Mouse (Mus musculus): ENCODE results near the gene Spata5. TPM values are rescaled to one million over a fixed set of nuclear protein-coding genes. Genes with fewer than 3 reads are reported as not detected.

Spata5 gene
- polyA plus RNA-seq, 1 experiment from 2014 or later = 55.0 TPM

DNA sequence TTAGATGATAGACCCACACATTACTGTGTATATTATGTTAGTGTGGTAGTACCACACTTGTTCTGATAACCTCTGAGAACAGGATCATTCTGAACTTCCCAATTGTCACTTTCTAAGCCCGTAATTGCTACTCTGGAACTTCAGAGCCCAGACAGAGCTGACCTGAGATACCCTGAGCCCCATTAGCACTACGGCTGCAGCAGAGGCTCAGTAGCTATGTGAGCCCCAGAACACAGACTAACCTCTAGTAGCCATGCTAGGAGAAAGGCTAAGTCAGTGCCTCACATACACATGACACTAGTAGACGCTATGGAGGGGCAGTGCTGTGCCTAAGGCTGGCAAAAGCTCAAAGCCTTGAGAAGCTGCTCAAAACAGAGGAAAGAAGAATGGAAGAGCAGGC, 141.8 kb downstream of the Spata5 start:
- no peak overlapping the region for H3K4me2 ChIP-seq (ENCODE audit: low read depth, low read length, severe bottlenecking)
- no peak overlapping the region for H3K27ac ChIP-seq (ENCODE audit: low read depth, low read length)
- H3K27me3 ChIP-seq (ENCODE audit: control insufficient read depth, insufficient read depth, low read length) = no peaks in the 10 kb centered on the region
- ATAC-seq (replicated peaks; ENCODE audit: low FRiP score) = no peak
- H3K4me1 ChIP-seq (replicated peaks; ENCODE audit: control insufficient read depth, insufficient read depth, low read length) = no peaks in the 10 kb centered on the region
- WGBS = 85% methylated on average over 3 of the region's 3 CpGs
- no peak overlapping the region for H3K9ac ChIP-seq (ENCODE audit: low read length)
- H3K36me3 ChIP-seq (ENCODE audit: control insufficient read depth, insufficient read depth, low read length) = no peaks in the 10 kb centered on the region
- H3K4me3 ChIP-seq (ENCODE audit: low read depth, low read length) = no peak overlapping the region
- no peak for DNase-seq (ENCODE audit: low spot score)
- no peaks in the 10 kb centered on the region for H3K9me3 ChIP-seq (ENCODE audit: control insufficient read depth, low read length)

DNA sequence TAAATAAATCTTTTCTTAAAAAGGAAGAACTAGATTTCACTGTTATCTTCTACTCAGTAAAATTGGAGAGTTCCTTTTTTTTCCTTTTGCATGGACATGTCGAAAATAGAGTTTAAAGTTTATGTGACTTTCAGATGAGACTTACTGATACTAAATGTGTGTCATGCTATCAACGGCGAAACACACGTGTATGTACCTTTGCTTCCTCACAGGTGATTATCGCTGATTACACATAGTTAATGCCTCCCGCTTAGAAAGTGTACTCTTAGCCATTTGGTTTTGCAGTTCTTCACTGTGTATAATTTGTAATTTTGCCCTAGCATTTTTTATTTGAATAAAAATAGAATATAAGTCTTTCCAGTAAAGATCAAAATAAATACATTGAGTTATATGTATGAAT, 146.4 kb downstream of the Spata5 start:
- Histone ChIP-seq H3K4me2 (ENCODE audit: low read depth, low read length, severe bottlenecking) (no peak overlapping the region), H3K27ac (ENCODE audit: low read depth, low read length) (no peak overlapping the region), H3K4me1 (replicated peaks; ENCODE audit: control insufficient read depth, insufficient read depth, low read length) (peaks cover 7% of the 10 kb centered on the region), H3K36me3 (ENCODE audit: control insufficient read depth, insufficient read depth, low read length) (no peaks in the 10 kb centered on the region), H3K9me3 (ENCODE audit: control insufficient read depth, low read length) (no peaks in the 10 kb centered on the region), H3K27me3 (ENCODE audit: control insufficient read depth, insufficient read depth, low read length) (no peaks in the 10 kb centered on the region), H3K9ac (ENCODE audit: low read length) (no peak overlapping the region), H3K4me3 (ENCODE audit: low read depth, low read length) (no peak overlapping the region)
- DNase-seq (ENCODE audit: low spot score) (no peak), ATAC-seq (replicated peaks; ENCODE audit: low FRiP score) (no peak)
- 95% methylated on average over 6 of the region's 6 CpGs for WGBS

GRCm38 (mm10) chr3:37567505-37567904, 147.8 kb downstream of the Spata5 start:
- WGBS = 97% methylated on average over 1 of the region's 1 CpGs
- peaks cover 7% of the 10 kb centered on the region for H3K4me1 ChIP-seq (replicated peaks; ENCODE audit: control insufficient read depth, insufficient read depth, low read length)
- ATAC-seq (replicated peaks; ENCODE audit: low FRiP score) = no peak
- no peak overlapping the region for H3K27ac ChIP-seq (ENCODE audit: low read depth, low read length)
- H3K9ac ChIP-seq (ENCODE audit: low read length) = no peak overlapping the region
- H3K4me3 ChIP-seq (ENCODE audit: low read depth, low read length) = no peak overlapping the region
- H3K27me3 ChIP-seq (ENCODE audit: control insufficient read depth, insufficient read depth, low read length) = no peaks in the 10 kb centered on the region
- H3K4me2 ChIP-seq (ENCODE audit: low read depth, low read length, severe bottlenecking) = no peak overlapping the region
- H3K9me3 ChIP-seq (ENCODE audit: control insufficient read depth, low read length) = no peaks in the 10 kb centered on the region
- no peak for DNase-seq (ENCODE audit: low spot score)
- H3K36me3 ChIP-seq (ENCODE audit: control insufficient read depth, insufficient read depth, low read length) = no peaks in the 10 kb centered on the region

- no peak for ATAC-seq (replicated peaks; ENCODE audit: low FRiP score)
- WGBS = 52% methylated on average over 1 of the region's 1 CpGs
- no peaks in the 10 kb centered on the region for H3K9me3 ChIP-seq (ENCODE audit: control insufficient read depth, low read length)
- H3K9ac ChIP-seq (ENCODE audit: low read length) = no peak overlapping the region
- H3K4me1 ChIP-seq (replicated peaks; ENCODE audit: control insufficient read depth, insufficient read depth, low read length) = peaks cover 7% of the 10 kb centered on the region
- H3K27ac ChIP-seq (ENCODE audit: low read depth, low read length) = peak overlapping the region; percentile 84
- H3K4me2 ChIP-seq (ENCODE audit: low read depth, low read length, severe bottlenecking) = no peak overlapping the region
- H3K36me3 ChIP-seq (ENCODE audit: control insufficient read depth, insufficient read depth, low read length) = no peaks in the 10 kb centered on the region
- H3K27me3 ChIP-seq (ENCODE audit: control insufficient read depth, insufficient read depth, low read length) = no peaks in the 10 kb centered on the region
- DNase-seq (ENCODE audit: low spot score) = no peak
- H3K4me3 ChIP-seq (ENCODE audit: low read depth, low read length) = no peak overlapping the region
These were observed 149.1 kb downstream of the Spata5 start for GRCm38 (mm10) chr3:37568780-37569179.

DNA sequence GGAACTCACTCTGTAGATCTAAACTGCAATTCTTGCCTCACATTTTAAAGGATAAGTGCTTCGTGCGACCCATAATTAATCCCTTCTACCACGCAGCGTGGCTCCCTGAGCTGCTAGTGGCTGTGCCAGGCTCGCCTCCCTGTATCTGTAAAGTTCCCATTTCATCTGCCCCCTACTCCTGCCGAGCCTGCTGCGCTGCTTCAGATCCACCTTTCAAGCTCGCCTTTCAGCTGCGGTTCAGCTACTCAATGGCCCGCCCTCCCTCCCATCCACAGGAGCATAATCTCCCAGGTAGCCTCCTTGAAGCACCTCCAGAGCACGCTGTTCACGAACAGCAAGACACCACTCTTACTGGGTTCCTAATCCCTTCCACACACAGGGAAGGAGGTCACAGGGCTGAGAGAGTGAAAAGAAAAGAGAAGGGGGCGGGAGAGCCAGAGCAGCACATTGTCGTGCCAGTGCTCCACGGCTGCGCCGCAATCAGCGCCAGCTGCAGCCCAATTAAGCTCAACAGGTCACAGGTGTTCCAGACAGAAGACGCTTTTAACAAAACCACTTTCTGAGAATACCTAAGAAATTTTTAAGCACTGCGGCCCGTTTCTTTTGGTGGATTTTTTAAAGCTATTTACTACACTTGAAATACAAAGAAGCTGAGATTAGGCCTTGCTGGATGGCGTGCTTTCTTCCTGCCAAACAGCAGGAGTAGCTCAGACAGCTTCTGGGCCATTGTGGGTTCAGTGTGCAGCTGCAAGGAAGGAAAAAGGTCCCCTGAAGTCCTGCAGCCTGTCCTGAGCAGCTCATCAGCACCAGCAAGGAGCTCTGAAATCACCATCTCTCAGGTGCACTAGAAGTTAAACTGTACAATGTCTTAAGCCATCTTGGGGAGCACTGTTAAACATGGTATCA, 150.2 kb downstream of the Spata5 start:
- no peaks in the 10 kb centered on the region for H3K27me3 ChIP-seq (ENCODE audit: control insufficient read depth, insufficient read depth, low read length)
- peak overlapping the region; percentile 84 for H3K27ac ChIP-seq (ENCODE audit: low read depth, low read length)
- DNase-seq (ENCODE audit: low spot score) = peak; percentile 78
- H3K4me2 ChIP-seq (ENCODE audit: low read depth, low read length, severe bottlenecking) = peak overlapping the region; percentile 42
- H3K4me3 ChIP-seq (ENCODE audit: low read depth, low read length) = no peak overlapping the region; the same call in 1 of the 2 replicates
- no peaks in the 10 kb centered on the region for H3K36me3 ChIP-seq (ENCODE audit: control insufficient read depth, insufficient read depth, low read length)
- 7% methylated on average over 22 of the region's 22 CpGs for WGBS
- H3K9me3 ChIP-seq (ENCODE audit: control insufficient read depth, low read length) = no peaks in the 10 kb centered on the region
- H3K9ac ChIP-seq (ENCODE audit: low read length) = peak overlapping the region; percentile 32; the same call in 1 of the 2 replicates
- peak; percentile 95 for ATAC-seq (replicated peaks; ENCODE audit: low FRiP score)
- H3K4me1 ChIP-seq (replicated peaks; ENCODE audit: control insufficient read depth, insufficient read depth, low read length) = peaks cover 7% of the 10 kb centered on the region

DNA sequence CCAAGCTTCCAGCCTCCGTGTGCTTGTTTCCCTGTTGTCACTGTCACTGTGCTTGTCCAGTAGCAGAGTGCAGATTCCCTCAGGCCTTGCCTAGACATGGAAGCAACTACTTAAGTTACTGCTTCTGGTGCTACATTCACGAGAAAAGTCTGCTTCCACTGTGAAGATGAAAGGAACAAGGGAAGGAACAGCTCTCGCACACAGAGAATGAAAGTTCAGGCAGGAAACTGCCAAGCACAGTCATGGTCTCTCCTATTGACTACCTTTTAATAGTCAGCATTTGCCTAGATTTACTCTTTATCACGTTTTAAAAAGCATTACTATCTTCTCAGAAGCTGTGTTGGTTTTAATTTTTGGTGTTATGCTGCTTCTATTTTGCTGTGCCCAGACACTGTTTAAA, 151.9 kb downstream of the Spata5 start:
- WGBS = 19% methylated on average over 4 of the region's 4 CpGs
- Histone ChIP-seq H3K27ac (ENCODE audit: low read depth, low read length) (peak overlapping the region; percentile 50; the same call in 1 of the 2 replicates), H3K4me2 (ENCODE audit: low read depth, low read length, severe bottlenecking) (no peak overlapping the region), H3K36me3 (ENCODE audit: control insufficient read depth, insufficient read depth, low read length) (no peaks in the 10 kb centered on the region), H3K4me3 (ENCODE audit: low read depth, low read length) (no peak overlapping the region), H3K4me1 (replicated peaks; ENCODE audit: control insufficient read depth, insufficient read depth, low read length) (peaks cover 7% of the 10 kb centered on the region), H3K9ac (ENCODE audit: low read length) (no peak overlapping the region), H3K9me3 (ENCODE audit: control insufficient read depth, low read length) (no peaks in the 10 kb centered on the region), H3K27me3 (ENCODE audit: control insufficient read depth, insufficient read depth, low read length) (no peaks in the 10 kb centered on the region)
- no peak for ATAC-seq (replicated peaks; ENCODE audit: low FRiP score)
- no peak for DNase-seq (ENCODE audit: low spot score)

GRCm38 (mm10) chr3:37572066-37572465, 152.4 kb downstream of the Spata5 start:
- H3K9me3 ChIP-seq (ENCODE audit: control insufficient read depth, low read length) = no peaks in the 10 kb centered on the region
- H3K9ac ChIP-seq (ENCODE audit: low read length) = no peak overlapping the region
- DNase-seq (ENCODE audit: low spot score) (no peak), ATAC-seq (replicated peaks; ENCODE audit: low FRiP score) (no peak)
- peaks cover 7% of the 10 kb centered on the region for H3K4me1 ChIP-seq (replicated peaks; ENCODE audit: control insufficient read depth, insufficient read depth, low read length)
- H3K4me3 ChIP-seq (ENCODE audit: low read depth, low read length) = no peak overlapping the region
- H3K36me3 ChIP-seq (ENCODE audit: control insufficient read depth, insufficient read depth, low read length) = no peaks in the 10 kb centered on the region
- no peaks in the 10 kb centered on the region for H3K27me3 ChIP-seq (ENCODE audit: control insufficient read depth, insufficient read depth, low read length)
- 57% methylated on average over 6 of the region's 6 CpGs for WGBS
- H3K27ac ChIP-seq (ENCODE audit: low read depth, low read length) = no peak overlapping the region
- H3K4me2 ChIP-seq (ENCODE audit: low read depth, low read length, severe bottlenecking) = no peak overlapping the region

DNA sequence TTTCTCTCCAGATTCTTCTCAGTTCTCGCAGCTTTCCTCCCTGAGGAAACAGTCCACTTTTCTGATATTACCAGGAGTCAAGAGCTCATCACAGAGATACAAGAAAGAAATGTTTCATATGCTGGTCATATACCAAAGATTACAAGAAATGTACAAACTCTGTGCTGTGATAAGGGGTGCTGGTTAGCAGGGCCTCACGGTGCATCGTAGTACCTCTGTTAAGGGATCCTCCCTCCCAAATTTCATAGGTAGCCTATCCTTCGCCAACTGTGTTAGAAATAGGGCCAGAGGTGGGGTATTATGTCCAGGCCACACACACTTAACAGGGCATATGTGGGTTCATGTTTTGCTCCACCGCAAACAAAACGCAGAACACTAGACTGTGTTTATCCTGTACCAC, 157.1 kb downstream of the Spata5 start:
- no peaks in the 10 kb centered on the region for H3K36me3 ChIP-seq (ENCODE audit: control insufficient read depth, insufficient read depth, low read length)
- H3K27ac ChIP-seq (ENCODE audit: low read depth, low read length) = no peak overlapping the region
- no peak overlapping the region for H3K4me2 ChIP-seq (ENCODE audit: low read depth, low read length, severe bottlenecking)
- no peak overlapping the region for H3K4me3 ChIP-seq (ENCODE audit: low read depth, low read length)
- H3K9ac ChIP-seq (ENCODE audit: low read length) = no peak overlapping the region
- DNase-seq (ENCODE audit: low spot score) (no peak), ATAC-seq (replicated peaks; ENCODE audit: low FRiP score) (no peak)
- no peaks in the 10 kb centered on the region for H3K27me3 ChIP-seq (ENCODE audit: control insufficient read depth, insufficient read depth, low read length)
- no peaks in the 10 kb centered on the region for H3K9me3 ChIP-seq (ENCODE audit: control insufficient read depth, low read length)
- H3K4me1 ChIP-seq (replicated peaks; ENCODE audit: control insufficient read depth, insufficient read depth, low read length) = no peaks in the 10 kb centered on the region
- WGBS = 98% methylated on average over 6 of the region's 6 CpGs

GRCm38 (mm10) chr3:37577706-37578105, 158.0 kb downstream of the Spata5 start:
- Histone ChIP-seq H3K9ac (ENCODE audit: low read length) (no peak overlapping the region), H3K36me3 (ENCODE audit: control insufficient read depth, insufficient read depth, low read length) (no peaks in the 10 kb centered on the region), H3K9me3 (ENCODE audit: control insufficient read depth, low read length) (no peaks in the 10 kb centered on the region), H3K4me3 (ENCODE audit: low read depth, low read length) (no peak overlapping the region), H3K27me3 (ENCODE audit: control insufficient read depth, insufficient read depth, low read length) (no peaks in the 10 kb centered on the region), H3K4me1 (replicated peaks; ENCODE audit: control insufficient read depth, insufficient read depth, low read length) (no peaks in the 10 kb centered on the region), H3K4me2 (ENCODE audit: low read depth, low read length, severe bottlenecking) (no peak overlapping the region), H3K27ac (ENCODE audit: low read depth, low read length) (no peak overlapping the region)
- DNase-seq (ENCODE audit: low spot score) = no peak
- 89% methylated on average over 3 of the region's 3 CpGs for WGBS
- ATAC-seq (replicated peaks; ENCODE audit: low FRiP score) = no peak
